Mouse (Mus musculus): ENCODE measurements at regions not wholly inside any gene's neighbourhood (a gene's known extent, or its start where the extent isn't known, plus 50 kb on each side); places are given as distances from the start of the nearest gene placed in this dataset.

- TF ChIP-seq POLR2A (IDR thresholded peaks at IDR 0.05; ENCODE audit: low read depth, low read length), result no peak
- no peak for TF ChIP-seq CTCF (IDR thresholded peaks at IDR 0.05; ENCODE audit: extremely low read depth, insufficient read length, insufficient replicate concordance, low read depth, low read length)
Observed at GRCm38 (mm10) chr11:63296476-63296875, 167.7 kb downstream of the Pmp22 start.

All from small intestine, adult 2 months (tissue).